Mouse (Mus musculus) CH12.LX (cell line): ENCODE data around the gene Gm17728. TPM values are rescaled to one million over a fixed set of nuclear protein-coding genes. Genes with fewer than 3 reads are reported as not detected.

Experiments used
- DNase-seq: peaks from one replicate; pipeline ENCODE4 v3.0.0-alpha.2; 2013; ENCODE audit errors: extremely low read depth
- H3K27ac ChIP-seq: 2 replicates; pipeline ENCODE4 v1.5.1; 2012; ENCODE audit warnings: low read depth, mild to moderate bottlenecking, control low read depth, moderate library complexity; ENCODE audit not compliant: insufficient read depth
- H3K27me3 ChIP-seq: replicated peaks from 2 replicates; pipeline ENCODE3; 2012; ENCODE audit warnings: inconsistent platforms
- H3K36me3 ChIP-seq, 2 experiments: replicated peaks in 1 of 2; 2 replicates each; pipeline versions ENCODE3 to v1.6.1; 2012; ENCODE audit warnings: inconsistent platforms in 1 of 2, low read length in 1 of 2, mild to moderate bottlenecking in 1 of 2, mixed read lengths in 1 of 2, moderate library complexity in 1 of 2; ENCODE audit not compliant: control insufficient read depth in 1 of 2, insufficient read depth in 1 of 2
- H3K4me1 ChIP-seq, 2 experiments: 2 replicates each; pipeline ENCODE4 v1.6.1; 2012; ENCODE audit warnings: inconsistent platforms in 1 of 2, moderate library complexity in 1 of 2; ENCODE audit not compliant: insufficient read depth in 2 of 2, control insufficient read depth in 1 of 2
- H3K4me2 ChIP-seq: 2 replicates; pipeline ENCODE4 v1.6.1; 2012; ENCODE audit warnings: low read depth, mild to moderate bottlenecking, control low read depth; ENCODE audit not compliant: poor library complexity, insufficient read depth, severe bottlenecking
- H3K4me3 ChIP-seq, 3 experiments: fragments of 150-350 bp in 1 of 3; sonication (generic) in 1 of 3; replicated peaks in 1 of 3; 2 replicates each; pipeline versions ENCODE3 to v1.5.1; 2011 to 2012; ENCODE audit warnings: low read depth in 2 of 3, low read length in 2 of 3, mild to moderate bottlenecking in 2 of 3, moderate library complexity in 2 of 3, control low read depth in 1 of 3, improper control_type of control experiment in 1 of 3, inconsistent platforms in 1 of 3, mixed read lengths in 1 of 3; ENCODE audit not compliant: poor library complexity in 1 of 3
- H3K79me2 ChIP-seq: replicated peaks from 2 replicates; pipeline ENCODE4 v1.6.1; 2012; ENCODE audit warnings: mild to moderate bottlenecking, moderate library complexity; ENCODE audit not compliant: control insufficient read depth, poor library complexity, insufficient read depth, severe bottlenecking; ENCODE audit errors: extremely low read depth
- H3K9ac ChIP-seq: 2 replicates; pipeline ENCODE4 v1.6.1; 2012; ENCODE audit warnings: low read depth, mild to moderate bottlenecking, control low read depth, moderate library complexity; ENCODE audit not compliant: insufficient read depth
- H3K9me3 ChIP-seq: replicated peaks from 2 replicates; pipeline ENCODE3; 2012; ENCODE audit warnings: low read length, inconsistent platforms, mixed read lengths
- BHLHE40 ChIP-seq: IDR thresholded peaks from 2 replicates; pipeline ENCODE4 v1.6.1; 2011; ENCODE audit warnings: mild to moderate bottlenecking, low read depth, low read length, improper control_type of control experiment
- CHD2 ChIP-seq: IDR thresholded peaks from 2 replicates; pipeline ENCODE4 v1.6.1; 2011; ENCODE audit warnings: low read length, improper control_type of control experiment
- CTCF ChIP-seq, 2 experiments: IDR thresholded peaks in 1 of 2; conservative IDR thresholded peaks in 1 of 2; 2 replicates each; pipeline ENCODE4 v1.5.1; 2011 to 2012; ENCODE audit warnings: low read depth in 2 of 2, low read length in 2 of 2, improper control_type of control experiment in 1 of 2, inconsistent platforms in 1 of 2, mild to moderate bottlenecking in 1 of 2, moderate library complexity in 1 of 2
- E2F4 ChIP-seq: IDR thresholded peaks from 2 replicates; pipeline ENCODE4 v1.6.1; 2011; ENCODE audit warnings: low read depth, low read length, improper control_type of control experiment; ENCODE audit not compliant: insufficient replicate concordance
- ELF1 ChIP-seq: IDR thresholded peaks from 2 replicates; pipeline ENCODE4 v1.6.1; 2014; ENCODE audit warnings: low read depth, mild to moderate bottlenecking, inconsistent platforms, low read length, improper control_type of control experiment
- EP300 ChIP-seq: IDR thresholded peaks from 2 replicates; pipeline ENCODE4 v1.6.1; 2011; ENCODE audit warnings: low read length, improper control_type of control experiment
- JUND ChIP-seq: conservative IDR thresholded peaks from 2 replicates; pipeline ENCODE4 v1.6.1; 2011; ENCODE audit warnings: low read depth, low read length, improper control_type of control experiment
- KAT2A ChIP-seq: IDR thresholded peaks from 2 replicates; pipeline ENCODE4 v1.6.1; 2012; ENCODE audit warnings: low read length, improper control_type of control experiment, inconsistent platforms; ENCODE audit not compliant: insufficient replicate concordance
- MAFK ChIP-seq: IDR thresholded peaks from 2 replicates; pipeline ENCODE4 v1.6.1; 2011; ENCODE audit warnings: low read length, improper control_type of control experiment; ENCODE audit not compliant: insufficient replicate concordance
- MEF2A ChIP-seq: IDR thresholded peaks from 2 replicates; pipeline ENCODE4 v1.6.1; 2014; ENCODE audit warnings: low read depth, mild to moderate bottlenecking, inconsistent platforms, low read length, improper control_type of control experiment, borderline replicate concordance
- MXI1 ChIP-seq: IDR thresholded peaks from 2 replicates; pipeline ENCODE4 v1.6.1; 2011; ENCODE audit warnings: mild to moderate bottlenecking, low read depth, low read length, improper control_type of control experiment
- NRF1 ChIP-seq: IDR thresholded peaks from 2 replicates; pipeline ENCODE4 v1.6.1; 2014; ENCODE audit warnings: low read depth, mild to moderate bottlenecking, inconsistent platforms, low read length, improper control_type of control experiment, moderate library complexity
- RAD21 ChIP-seq: IDR thresholded peaks from 2 replicates; pipeline ENCODE4 v1.6.1; 2011; ENCODE audit warnings: low read depth, mild to moderate bottlenecking, low read length, improper control_type of control experiment, moderate library complexity
- TBP ChIP-seq: conservative IDR thresholded peaks from 2 replicates; pipeline ENCODE4 v1.6.1; 2011; ENCODE audit warnings: low read depth, low read length, improper control_type of control experiment
- USF1 ChIP-seq: IDR thresholded peaks from 2 replicates; pipeline ENCODE4 v1.6.1; 2014; ENCODE audit warnings: low read depth, mild to moderate bottlenecking, inconsistent platforms, low read length, improper control_type of control experiment
- ZNF384 ChIP-seq: IDR thresholded peaks from 2 replicates; pipeline ENCODE4 v1.6.1; 2012; ENCODE audit warnings: low read depth, low read length, improper control_type of control experiment, inconsistent platforms
- dilution Hi-C: fragments of 300-500 bp; cut with MboI; formaldehyde crosslinking; loops from 2 replicates; pipeline ENCODE4 v1.14.3; 2020; ENCODE audit warnings: low sequenced_read_pairs; ENCODE audit not compliant: extremely low pct_unique_long_range_greater_than_20kb, extremely low pct_ligation_motif_present
- in situ Hi-C: fragments of 300-500 bp; cut with MboI; formaldehyde crosslinking; loops from 3 replicates; pipeline ENCODE4 v1.14.3; 2019; ENCODE audit warnings: low sequenced_read_pairs, low pct_ligation_motif_present, low pct_unique_long_range_greater_than_20kb, mixed read lengths
- polyA plus RNA-seq: library from polyadenylated mRNA; unstranded; fragments of >175 nt; gene quantifications from 2 replicates; pipeline ENCODE4 v1.2.1, GENCODE M21; 2012; ENCODE audit warnings: low read depth; ENCODE audit not compliant: insufficient read length
- total RNA-seq, 2 experiments: library from RNA; depleted of rRNA; stranded (reverse); fragments of 300-350 nt in 1 of 2; fragments of >200 nt in 1 of 2; gene quantifications; 2 replicates each; pipeline ENCODE4 v1.2.3; 2012 to 2014

Gene Gm17728
- total and polyA plus RNA-seq, 3 experiments: 0.47 TPM; not detected in 2

GRCm38 (mm10) chr17:9428374-9428994, 6.6 kb downstream of the Gm17728 start:
- no peaks in the 10 kb centered on the region for H3K27me3 ChIP-seq
- TF ChIP-seq CTCF (conservative IDR thresholded peaks at IDR 0.05 in 1 of 2, IDR thresholded peaks at IDR 0.05 in 1 of 2; ENCODE audit: low read depth in 2 of 2, low read length in 2 of 2) (peak in 1 of 2 experiments; percentile 11; a peak in 1 of 4 replicates), CHD2 (no peak)
- no peak overlapping the region for H3K27ac ChIP-seq
- H3K4me3 ChIP-seq: no peak overlapping the region
- dilution Hi-C loops (no loop called here), in situ Hi-C loops (loop anchor here (25.0 kb wide), 1 partner anchor 391 kb away; no protein-coding TSS in a partner anchor)
- H3K4me2 ChIP-seq: no peak overlapping the region
- DNase-seq: no peak
- no peaks in the 10 kb centered on the region for H3K9me3 ChIP-seq
- H3K4me1 ChIP-seq: no peaks in the 10 kb centered on the region
- H3K79me2 ChIP-seq: no peaks in the 10 kb centered on the region
- no peak overlapping the region for H3K9ac ChIP-seq
- no peaks in the 10 kb centered on the region for H3K36me3 ChIP-seq

- Histone ChIP-seq H3K36me3 (no peaks in the 10 kb centered on the region), H3K4me3 (no peak overlapping the region), H3K27me3 (no peaks in the 10 kb centered on the region), H3K4me2 (no peak overlapping the region), H3K9me3 (no peaks in the 10 kb centered on the region), H3K27ac (no peak overlapping the region), H3K79me2 (no peaks in the 10 kb centered on the region), H3K4me1 (peaks cover 0 to 25% of the 10 kb centered on the region in 2 experiments; a peak in 2 of 4 replicates), H3K9ac (no peak overlapping the region)
- TF ChIP-seq ELF1 (no peak), CTCF (conservative IDR thresholded peaks at IDR 0.05 in 1 of 2, IDR thresholded peaks at IDR 0.05 in 1 of 2; ENCODE audit: low read depth in 2 of 2, low read length in 2 of 2) (peak in 1 of 2 experiments; percentile 10; a peak in 1 of 4 replicates), E2F4 (no peak)
- dilution Hi-C loops (no loop called here), in situ Hi-C loops (loop anchor here (25.0 kb wide), 1 partner anchor 403 kb away; no protein-coding TSS in a partner anchor)
- DNase-seq: peak; percentile 30
Measured at GRCm38 (mm10) chr17:9439997-9440655, 18.3 kb downstream of the Gm17728 start.

GRCm38 (mm10) chr17:9456406-9456805, 34.5 kb downstream of the Gm17728 start:
- no peaks in the 10 kb centered on the region for H3K4me1 ChIP-seq
- no peak overlapping the region for H3K4me3 ChIP-seq
- TF ChIP-seq TBP (no peak), EP300 (no peak), MXI1 (no peak), MEF2A (no peak), NRF1 (no peak), MAFK (no peak), ELF1 (no peak), USF1 (no peak), CTCF (conservative IDR thresholded peaks at IDR 0.05 in 1 of 2, IDR thresholded peaks at IDR 0.05 in 1 of 2; ENCODE audit: low read depth in 2 of 2, low read length in 2 of 2) (no peak), ZNF384 (no peak), E2F4 (no peak), RAD21 (no peak), BHLHE40 (no peak), JUND (no peak), KAT2A (no peak)
- no peaks in the 10 kb centered on the region for H3K79me2 ChIP-seq
- H3K9me3 ChIP-seq: no peaks in the 10 kb centered on the region
- in situ Hi-C loops (no loop called here), dilution Hi-C loops (no loop called here)
- no peak overlapping the region for H3K4me2 ChIP-seq
- DNase-seq: no peak
- no peaks in the 10 kb centered on the region for H3K36me3 ChIP-seq
- no peaks in the 10 kb centered on the region for H3K27me3 ChIP-seq
- no peak overlapping the region for H3K27ac ChIP-seq
- H3K9ac ChIP-seq: no peak overlapping the region
